Mouse (Mus musculus) thymus, postnatal 25 days (tissue): ENCODE data around the gene Ppp5c.

Experiments
- DNase-seq: peaks from one replicate; pipeline ENCODE4 v3.0.0; 2022

The Ppp5c gene

DNA sequence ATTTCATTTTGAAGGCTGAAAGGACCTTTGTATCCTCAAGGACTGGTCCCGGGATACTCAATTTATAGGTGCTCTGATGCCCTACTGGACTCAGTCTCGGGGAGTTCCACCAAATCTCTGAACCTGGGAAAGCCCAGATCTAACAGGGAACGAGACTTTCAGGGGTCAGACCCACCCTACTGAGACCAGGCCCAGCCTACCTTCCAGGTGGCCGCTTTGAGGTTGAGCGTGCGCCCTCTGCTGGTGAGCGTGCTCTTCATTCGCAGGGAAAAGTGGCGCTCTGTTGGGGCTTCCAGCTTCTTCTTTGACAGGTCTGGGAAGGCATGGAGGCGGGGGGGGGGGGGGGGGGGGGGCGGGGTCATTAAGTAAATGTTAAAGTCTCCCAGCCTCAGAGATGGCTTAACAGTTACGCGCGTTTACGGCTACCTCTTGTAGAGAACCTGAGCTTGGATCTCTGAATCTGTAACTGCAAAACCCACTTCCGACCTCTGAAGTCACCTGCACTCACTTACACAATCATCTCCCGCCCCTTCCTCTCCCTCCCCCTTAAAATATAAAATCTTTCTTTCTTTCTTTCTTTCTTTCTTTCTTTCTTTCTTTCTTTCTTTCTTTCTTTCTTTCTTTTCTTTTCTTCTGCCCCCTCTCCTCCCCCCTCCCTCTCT, 23.3 kb upstream of the Ppp5c start:
- DNase-seq = peak; percentile 77

DNA sequence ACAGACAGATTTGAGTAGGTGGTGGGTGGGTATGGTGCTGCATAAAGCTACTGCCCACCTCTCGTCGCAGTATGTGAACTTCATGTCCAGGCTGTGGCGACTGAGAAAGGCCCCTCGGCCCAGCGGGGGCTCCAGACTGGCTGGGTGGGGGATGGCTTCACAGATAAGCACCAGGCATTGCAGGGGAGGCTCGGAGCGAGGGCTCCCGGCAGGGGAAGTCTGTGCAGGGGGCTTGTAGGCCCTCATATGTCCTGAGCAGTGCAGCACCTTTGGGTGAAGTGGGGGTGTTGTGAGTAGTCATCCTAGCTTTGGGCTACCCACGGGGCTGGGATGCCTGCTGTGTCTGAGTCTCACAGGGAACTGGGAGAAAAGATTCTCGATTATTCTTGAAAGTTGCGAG, 22.8 kb upstream of the Ppp5c start:
- no peak for DNase-seq

GRCm38 (mm10) chr7:17048431-17049190, 20.9 kb upstream of the Ppp5c start:
- no peak for DNase-seq

DNA sequence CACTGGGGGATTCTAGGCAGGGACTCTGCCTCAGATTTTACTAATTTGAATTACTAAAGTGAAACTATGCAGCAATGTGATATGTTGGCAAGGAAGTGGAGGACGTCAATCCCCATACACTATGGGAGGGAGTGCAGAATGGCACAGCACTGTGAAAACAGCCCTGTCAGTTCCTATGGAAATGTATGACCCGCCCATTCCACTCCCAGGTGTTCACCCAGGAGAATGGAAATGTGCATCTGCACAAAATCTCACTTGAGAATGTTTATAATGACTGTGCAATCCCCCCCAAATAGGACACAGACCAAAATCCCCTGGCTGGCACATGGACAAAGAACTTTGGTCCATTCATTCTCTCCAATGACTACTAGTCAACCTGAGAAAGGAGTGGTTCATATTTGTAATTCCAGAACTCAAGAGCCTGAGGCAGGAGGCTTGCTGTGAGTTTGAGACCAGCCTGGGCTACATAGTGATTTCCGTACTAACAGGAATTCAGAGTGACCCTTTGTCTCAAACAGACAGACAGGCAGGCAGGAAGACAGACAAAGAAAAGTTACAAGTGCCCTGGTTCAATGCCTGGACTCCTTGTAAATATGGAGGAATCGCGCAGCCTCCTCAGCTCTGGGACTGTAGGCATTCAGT, 19.4 kb upstream of the Ppp5c start:
- DNase-seq = no peak

DNA sequence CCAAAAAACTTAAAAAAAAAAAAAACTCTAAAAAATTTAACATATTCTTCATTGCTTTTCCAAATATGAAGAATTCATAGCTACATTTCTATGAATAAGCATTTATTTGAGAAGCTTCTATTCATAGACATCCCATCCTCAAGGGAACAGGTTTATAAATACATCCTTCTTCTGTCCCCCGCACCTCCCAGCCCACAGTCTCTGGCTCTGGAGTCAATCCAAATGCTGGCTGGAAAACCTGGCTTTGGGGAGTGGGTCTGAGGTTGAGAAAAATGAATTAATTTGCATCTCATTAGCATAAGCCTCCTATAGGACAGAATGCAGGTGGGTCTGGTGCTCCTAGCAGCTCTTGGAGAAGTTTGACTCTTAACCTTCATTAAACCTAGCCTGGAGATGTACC, 18.0 kb upstream of the Ppp5c start:
- DNase-seq = no peak

DNA sequence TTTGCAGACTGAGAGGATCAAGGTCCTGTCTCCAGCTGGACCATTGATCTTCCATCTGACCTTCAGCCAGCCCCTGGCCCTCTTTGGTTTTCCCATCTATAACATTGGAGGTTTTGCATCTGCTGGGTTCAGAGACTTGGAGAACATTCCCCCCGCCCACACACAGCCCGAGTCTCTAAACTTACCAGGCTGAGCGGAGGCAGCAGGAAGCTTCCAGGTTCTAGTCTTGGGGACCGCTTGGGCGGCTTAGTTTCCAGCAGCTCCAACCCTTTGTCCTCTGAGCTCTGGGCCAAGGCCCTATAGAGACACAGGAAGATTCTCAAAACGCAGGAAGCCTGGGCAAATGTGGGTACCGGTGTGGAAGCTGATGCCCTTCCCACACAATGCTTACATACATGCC, 11.6 kb upstream of the Ppp5c start:
- DNase-seq = no peak

GRCm38 (mm10) chr7:17038018-17038695, 10.4 kb upstream of the Ppp5c start:
- DNase-seq = no peak

DNA sequence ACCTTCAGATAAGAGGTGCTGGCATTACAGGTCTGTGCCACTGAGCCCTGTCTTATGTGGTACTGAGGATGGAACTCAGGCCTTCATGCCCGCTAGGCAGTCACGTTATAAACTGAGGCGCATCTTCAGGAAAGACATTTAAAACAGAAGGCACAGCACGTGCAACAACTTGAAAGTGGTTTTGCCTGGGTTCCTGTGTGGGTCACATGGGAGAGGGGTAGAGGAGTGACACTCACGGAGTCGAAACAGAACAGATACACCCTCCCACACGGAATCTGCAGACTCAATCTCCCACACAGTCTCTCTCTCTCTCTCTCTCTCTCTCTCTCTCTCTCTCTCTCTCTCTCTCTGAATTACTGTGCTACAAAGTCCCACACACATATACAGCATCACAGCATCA, 2.5 kb upstream of the Ppp5c start:
- no peak for DNase-seq

GRCm38 (mm10) chr7:17028923-17029322, 1.2 kb upstream of the Ppp5c start:
- DNase-seq = no peak

DNA sequence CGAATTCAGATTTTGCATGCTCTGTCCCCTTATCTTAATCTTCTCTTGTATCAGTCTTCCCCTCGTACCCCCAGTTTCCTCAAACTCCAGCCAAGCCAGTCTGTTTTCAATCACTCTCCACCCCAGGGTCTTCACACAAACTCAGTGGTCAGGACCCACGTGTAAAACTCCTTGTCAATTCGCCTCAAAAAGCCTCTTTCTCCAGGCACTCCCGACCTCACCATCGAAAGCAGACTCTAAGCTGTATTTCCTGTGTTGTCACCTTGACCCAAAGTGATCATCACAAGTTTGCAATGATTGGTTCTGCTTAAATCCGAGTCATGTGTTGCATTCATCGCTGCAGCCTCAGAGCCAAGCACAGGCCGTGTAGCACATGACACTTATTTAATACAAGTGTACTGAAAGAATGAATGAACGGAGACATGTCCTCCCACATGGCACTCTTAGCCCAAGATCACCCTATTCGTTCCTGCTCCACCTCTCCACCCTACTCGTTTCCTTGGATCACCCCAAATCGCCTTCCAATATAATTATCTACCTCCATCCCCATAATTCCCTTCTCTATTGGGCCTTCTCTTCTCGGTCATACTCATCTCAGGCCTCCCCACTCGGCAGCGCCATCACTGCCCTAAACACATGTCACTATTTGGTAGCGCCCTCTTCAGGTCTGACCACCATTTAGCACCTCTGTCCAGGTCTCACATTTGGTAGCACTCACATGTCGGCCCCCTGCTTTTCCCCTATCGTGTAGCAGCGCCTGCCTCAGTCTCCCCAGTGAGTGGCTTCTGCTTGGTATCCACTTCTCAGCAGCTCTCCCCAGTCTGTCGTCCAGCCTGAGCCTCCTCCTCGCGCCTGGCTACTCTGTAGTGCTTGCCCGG, 775 bp downstream of the Ppp5c start:
- peak; percentile 57 for DNase-seq

- DNase-seq = no peak
These were observed 1.7 kb downstream of the Ppp5c start for GRCm38 (mm10) chr7:17025896-17026622.

DNA sequence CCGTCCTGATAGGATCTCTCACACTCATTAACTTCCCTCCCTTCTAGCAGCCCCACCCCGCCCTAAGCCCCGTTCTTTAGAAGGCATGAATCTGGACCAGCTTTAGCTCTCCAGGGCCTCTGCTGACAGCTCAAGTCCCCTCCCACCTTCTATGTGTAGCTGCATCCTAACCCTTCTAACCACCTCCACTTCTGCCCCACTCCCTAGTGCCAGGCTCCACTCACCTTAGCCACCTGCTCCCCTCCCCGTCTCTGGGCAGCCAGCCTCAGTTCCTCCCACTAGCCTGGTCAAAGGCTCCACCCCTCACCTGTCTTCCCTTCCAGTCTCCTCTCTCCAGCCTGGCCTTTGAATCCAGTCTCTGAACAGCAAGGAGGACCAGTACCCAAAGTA, 2.2 kb downstream of the Ppp5c start:
- DNase-seq = no peak

DNA sequence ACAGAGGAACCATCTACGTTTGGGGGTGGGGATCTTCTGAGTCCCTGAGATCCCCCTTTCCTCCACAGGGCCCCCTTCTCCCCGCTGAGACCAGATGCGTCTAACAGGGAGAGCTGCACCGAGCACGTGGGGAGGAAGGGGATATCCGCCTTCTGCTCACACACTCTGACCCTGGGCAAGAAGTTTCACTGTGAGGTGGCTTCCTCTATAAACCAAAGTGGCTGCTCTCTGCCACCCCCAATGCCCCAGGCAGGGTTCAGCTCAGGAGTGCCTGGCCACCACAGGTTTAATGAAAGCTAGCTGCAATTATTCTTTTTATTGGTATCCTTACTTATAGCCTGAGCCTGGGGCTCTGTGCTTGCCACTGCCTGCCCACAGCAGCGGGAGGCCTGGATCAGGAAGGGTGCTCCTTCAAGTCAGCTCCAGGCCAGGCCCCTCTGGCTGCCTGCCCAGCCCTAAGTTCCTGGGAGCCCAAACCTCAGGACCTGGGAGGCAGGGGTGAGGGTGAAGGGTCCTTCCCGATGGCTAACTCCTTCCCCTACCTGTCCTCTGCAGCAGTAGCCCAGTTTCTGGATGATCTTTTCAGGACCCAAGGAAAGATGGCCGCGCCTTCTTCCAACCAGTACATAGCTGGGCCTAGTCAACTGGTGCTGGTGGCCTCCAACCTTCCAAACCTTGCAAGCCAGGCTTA, 2.8 kb downstream of the Ppp5c start:
- DNase-seq = peak; percentile 64

DNA sequence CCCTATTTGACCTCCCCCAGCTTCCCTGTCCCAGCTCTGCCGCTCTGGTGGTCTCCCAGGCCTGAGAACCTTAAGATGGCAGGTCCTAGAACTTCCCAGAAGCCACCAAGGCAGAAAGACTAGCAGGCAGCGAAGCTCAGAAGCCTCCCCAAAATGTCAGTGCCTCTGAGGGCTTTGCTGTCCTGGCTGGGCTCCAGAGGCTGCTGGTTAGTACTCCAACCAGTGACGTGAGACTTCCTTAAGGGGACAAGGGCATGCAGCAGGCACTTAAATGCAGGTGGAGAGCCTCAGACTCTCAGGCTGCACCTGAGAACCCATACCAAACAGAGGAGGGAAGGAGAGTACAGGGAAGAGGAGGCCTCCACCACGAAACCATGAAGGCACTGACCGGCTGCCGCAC, 3.6 kb downstream of the Ppp5c start:
- no peak for DNase-seq

DNA sequence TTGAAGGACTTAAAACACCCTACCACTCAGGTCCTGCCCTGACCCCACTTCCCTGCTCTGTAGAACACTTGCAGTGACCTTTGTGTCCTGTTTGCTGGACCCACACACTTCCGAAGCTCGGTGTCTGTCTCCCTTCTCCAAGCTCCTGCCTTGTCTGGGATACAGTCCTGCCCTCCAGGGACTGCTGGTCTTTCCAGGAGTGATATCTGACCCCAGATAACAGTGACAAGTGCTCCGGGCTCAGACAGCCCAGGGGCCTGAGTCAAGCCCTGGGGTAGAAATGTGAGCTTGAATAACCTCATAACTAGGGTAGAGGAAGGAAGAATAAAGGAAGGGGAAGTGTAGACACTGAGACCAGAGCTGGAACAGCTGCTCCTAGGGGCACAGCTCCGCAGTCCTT, 4.0 kb downstream of the Ppp5c start:
- DNase-seq = no peak

GRCm38 (mm10) chr7:17022176-17022575, 5.5 kb downstream of the Ppp5c start:
- no peak for DNase-seq

DNA sequence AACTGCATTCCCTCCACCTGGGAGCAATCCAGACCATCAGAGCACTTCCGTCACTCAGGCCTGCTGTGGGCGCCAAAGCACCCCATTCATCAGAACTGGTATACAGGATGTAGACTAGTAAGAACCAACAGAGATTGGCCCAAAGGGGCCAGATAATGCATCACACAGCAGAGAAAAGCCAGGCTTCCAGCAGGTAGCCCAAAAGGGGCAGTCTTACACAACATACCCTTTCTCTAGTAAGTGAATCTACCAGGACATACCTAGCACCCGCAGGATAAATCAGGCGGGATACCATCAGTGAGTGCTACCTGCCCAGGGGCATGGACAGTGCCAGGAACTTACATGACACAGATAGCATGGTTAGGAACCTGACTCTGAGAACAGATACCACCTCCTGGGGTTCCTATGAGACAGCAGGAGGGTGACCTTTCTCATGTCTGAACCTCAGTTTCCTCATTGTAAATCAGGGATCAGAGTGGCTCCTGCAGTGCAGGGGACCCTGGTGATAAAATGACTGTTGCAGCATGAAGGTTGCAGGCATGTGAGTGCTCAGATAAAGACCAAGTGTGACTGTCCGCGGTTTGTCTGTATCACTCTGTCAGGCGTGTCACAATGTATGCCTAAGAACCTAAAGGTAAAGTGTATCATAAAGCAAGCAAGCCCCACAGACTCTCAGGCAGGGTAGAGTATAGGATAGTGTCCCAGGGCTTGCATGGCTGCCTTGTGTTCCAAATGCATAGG, 8.1 kb downstream of the Ppp5c start:
- DNase-seq = no peak

GRCm38 (mm10) chr7:17017921-17018320, 9.8 kb downstream of the Ppp5c start:
- DNase-seq = no peak

DNA sequence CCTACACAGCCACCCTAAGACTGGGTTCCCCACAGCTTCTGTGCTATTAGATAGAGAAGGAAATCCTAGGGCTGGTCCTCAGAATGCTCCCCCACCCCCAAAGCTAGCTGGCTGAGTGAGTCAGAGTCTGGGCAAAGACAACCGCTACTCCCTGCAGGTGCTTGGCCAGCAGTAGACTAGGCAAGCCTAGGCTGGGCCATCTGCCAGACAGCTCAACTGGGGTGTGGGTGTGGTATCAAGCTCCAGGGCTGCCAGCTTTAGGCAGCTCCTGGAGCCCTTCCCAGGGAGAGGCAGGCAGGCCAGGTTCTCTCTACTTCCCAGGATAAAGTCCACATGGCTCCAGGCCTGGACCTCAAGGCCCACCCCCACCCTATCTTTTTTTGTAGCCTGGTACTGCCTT, 10.7 kb downstream of the Ppp5c start:
- peak; percentile 39 for DNase-seq

- no peak for DNase-seq
These were observed 12.3 kb downstream of the Ppp5c start for GRCm38 (mm10) chr7:17015381-17015780.
